Mouse (Mus musculus): Measurements from ENCODE around the gene Nasp. TPM values are rescaled to one million over a fixed set of nuclear protein-coding genes. Genes with fewer than 3 reads are reported as not detected.

Gene Nasp
- total and polyA plus RNA-seq, 3 experiments = 25.8 to 326 (median 134) TPM

DNA sequence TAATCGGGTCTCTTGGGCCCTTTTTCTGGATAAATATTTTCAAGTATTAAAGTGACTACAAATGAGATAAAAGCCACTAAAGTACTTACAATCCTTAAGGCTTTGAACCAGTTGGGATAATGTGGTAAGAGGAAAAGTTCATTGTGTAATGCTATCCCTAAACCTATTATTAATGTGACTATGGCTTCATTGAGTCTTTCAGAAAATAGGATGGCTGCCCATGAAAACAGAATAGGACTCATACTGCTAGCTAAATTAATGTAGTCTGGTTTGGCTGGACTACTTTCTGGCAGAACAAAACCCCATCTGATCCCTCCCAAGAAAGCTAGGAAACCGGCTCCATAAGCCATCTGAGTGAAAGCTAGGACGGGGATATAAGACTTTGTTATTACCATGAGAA is 74.7 kb downstream of the Nasp start:
- H3K9me3 ChIP-seq (replicated peaks) = no peaks in the 10 kb centered on the region
- DNase-seq (ENCODE audit: low spot score) (no peak), ATAC-seq (ENCODE audit: extremely low read depth, insufficient number of reproducible peaks, low FRiP score, poor library complexity, severe bottlenecking) (no peak)
- no peaks in the 10 kb centered on the region for H3K27me3 ChIP-seq (ENCODE audit: insufficient read depth, low read length)
- H3K36me3 ChIP-seq (replicated peaks) = peaks cover 30% of the 10 kb centered on the region
- H3K4me3 ChIP-seq (ENCODE audit: low read depth, low read length) = no peak overlapping the region
- TF ChIP-seq POLR2AphosphoS5 (IDR thresholded peaks at IDR 0.05; ENCODE audit: insufficient replicate concordance, low read depth, low read length) (no peak), GATA2 (IDR thresholded peaks at IDR 0.05; ENCODE audit: borderline replicate concordance, low read depth, low read length) (no peak), CTCF (IDR thresholded peaks at IDR 0.05; ENCODE audit: low read depth, low read length) (no peak), GATA1 (IDR thresholded peaks at IDR 0.05; ENCODE audit: borderline replicate concordance, low read length) (no peak), TAL1 (conservative IDR thresholded peaks at IDR 0.05; ENCODE audit: low read depth, low read length) (no peak)
- H3K4me1 ChIP-seq (ENCODE audit: insufficient read depth, low read depth, low read length) = peaks cover 4% of the 10 kb centered on the region

Other genes with a start within 250 kb of the Nasp start
- 52.8 and 64.7 TPM in 2 replicates for gene Mast2, start 163.8 kb downstream of the Nasp start, total RNA-seq (2014; fragmentation: Nextera tagmentation)
- gene Mast2, start 163.8 kb downstream of the Nasp start, total RNA-seq (2017) = 10.4 and 10.7 TPM in 2 replicates
- 54.9 and 63.0 TPM in 2 replicates for gene Mast2, start 163.8 kb downstream of the Nasp start, polyA plus RNA-seq (2012)
- 8.5 and 11.8 TPM in 2 replicates for gene Ipp, start 120.4 kb downstream of the Nasp start, total RNA-seq (2014; fragmentation: Nextera tagmentation)
- 11.8 and 14.0 TPM in 2 replicates for gene Ipp, start 120.4 kb downstream of the Nasp start, total RNA-seq (2017)
- 2.0 and 2.1 TPM in 2 replicates for gene Ipp, start 120.4 kb downstream of the Nasp start, polyA plus RNA-seq (2012)
- gene Tmem69, start 72.0 kb downstream of the Nasp start, total RNA-seq (2014; fragmentation: Nextera tagmentation) = 99.9 and 128 TPM in 2 replicates
- 18.9 and 23.2 TPM in 2 replicates for gene Tmem69, start 72.0 kb downstream of the Nasp start, total RNA-seq (2017)
- gene Tmem69, start 72.0 kb downstream of the Nasp start, polyA plus RNA-seq (2012) = 2.1 and 5.6 TPM in 2 replicates
- gene Gpbp1l1, start 70.3 kb downstream of the Nasp start, total RNA-seq (2014; fragmentation: Nextera tagmentation) = 193 and 233 TPM in 2 replicates
- gene Gpbp1l1, start 70.3 kb downstream of the Nasp start, total RNA-seq (2017) = 158 and 191 TPM in 2 replicates
- gene Gpbp1l1, start 70.3 kb downstream of the Nasp start, polyA plus RNA-seq (2012) = 10.4 and 12.7 TPM in 2 replicates
- 5.8 and 6.2 TPM in 2 replicates for gene Ccdc17, start 31.3 kb downstream of the Nasp start, total RNA-seq (2014; fragmentation: Nextera tagmentation)
- gene Ccdc17, start 31.3 kb downstream of the Nasp start, total RNA-seq (2017) = 5.0 and 5.9 TPM in 2 replicates
- 0.37 and 0.83 TPM in 2 replicates for gene Ccdc17, start 31.3 kb downstream of the Nasp start, polyA plus RNA-seq (2012)
- gene Akr1a1, start 23.7 kb upstream of the Nasp start, total RNA-seq (2014; fragmentation: Nextera tagmentation) = 361 and 367 TPM in 2 replicates
- 830 and 919 TPM in 2 replicates for gene Akr1a1, start 23.7 kb upstream of the Nasp start, total RNA-seq (2017)
- gene Akr1a1, start 23.7 kb upstream of the Nasp start, polyA plus RNA-seq (2012) = 138 and 154 TPM in 2 replicates
- 113 and 129 TPM in 2 replicates for gene Prdx1, start 57.6 kb upstream of the Nasp start, total RNA-seq (2014; fragmentation: Nextera tagmentation)
- gene Prdx1, start 57.6 kb upstream of the Nasp start, total RNA-seq (2017) = 298 and 303 TPM in 2 replicates
- gene Prdx1, start 57.6 kb upstream of the Nasp start, polyA plus RNA-seq (2012) = 14.8 and 16.1 TPM in 2 replicates
- 48.9 and 53.1 TPM in 2 replicates for gene Mmachc, start 80.5 kb upstream of the Nasp start, total RNA-seq (2014; fragmentation: Nextera tagmentation)
- 13.9 and 19.6 TPM in 2 replicates for gene Mmachc, start 80.5 kb upstream of the Nasp start, total RNA-seq (2017)
- gene Mmachc, start 80.5 kb upstream of the Nasp start, polyA plus RNA-seq (2012) = 1.6 and 1.8 TPM in 2 replicates
- gene Ccdc163, start 80.6 kb upstream of the Nasp start, total RNA-seq (2014; fragmentation: Nextera tagmentation) = 25.6 and 44.0 TPM in 2 replicates
- gene Ccdc163, start 80.6 kb upstream of the Nasp start, total RNA-seq (2017) = 20.4 and 28.5 TPM in 2 replicates
- 2.6 and 4.0 TPM in 2 replicates for gene Ccdc163, start 80.6 kb upstream of the Nasp start, polyA plus RNA-seq (2012)
- gene Tesk2, start 93.0 kb upstream of the Nasp start, total RNA-seq (2014; fragmentation: Nextera tagmentation) = 5.1 and 6.6 TPM in 2 replicates
- gene Tesk2, start 93.0 kb upstream of the Nasp start, total RNA-seq (2017) = 4.8 TPM in 2 replicates
- gene Tesk2, start 93.0 kb upstream of the Nasp start, polyA plus RNA-seq (2012) = 1.3 and 1.5 TPM in 2 replicates
- 12.5 and 15.3 TPM in 2 replicates for gene Toe1, start 179.7 kb upstream of the Nasp start, total RNA-seq (2014; fragmentation: Nextera tagmentation)
- 37.3 and 46.1 TPM in 2 replicates for gene Toe1, start 179.7 kb upstream of the Nasp start, total RNA-seq (2017)
- 2.5 and 3.5 TPM in 2 replicates for gene Toe1, start 179.7 kb upstream of the Nasp start, polyA plus RNA-seq (2012)
- 15.9 and 23.3 TPM in 2 replicates for gene Mutyh, start 179.8 kb upstream of the Nasp start, total RNA-seq (2014; fragmentation: Nextera tagmentation)
- 5.1 and 6.1 TPM in 2 replicates for gene Mutyh, start 179.8 kb upstream of the Nasp start, total RNA-seq (2017)
- 17.9 and 18.7 TPM in 2 replicates for gene Mutyh, start 179.8 kb upstream of the Nasp start, polyA plus RNA-seq (2012)
- gene Hpdl, start 193.8 kb upstream of the Nasp start, total RNA-seq (2014; fragmentation: Nextera tagmentation) = not detected in 2 replicates
- 0.06 TPM in 1 of 2 replicates, not detected in the other for gene Hpdl, start 193.8 kb upstream of the Nasp start, total RNA-seq (2017)
- gene Hpdl, start 193.8 kb upstream of the Nasp start, polyA plus RNA-seq (2012) = not detected in 2 replicates
- gene Zswim5, start 249.4 kb upstream of the Nasp start, total RNA-seq (2014; fragmentation: Nextera tagmentation) = not detected in 2 replicates
- 0.06 and 0.11 TPM in 2 replicates for gene Zswim5, start 249.4 kb upstream of the Nasp start, total RNA-seq (2017)
- gene Zswim5, start 249.4 kb upstream of the Nasp start, polyA plus RNA-seq (2012) = not detected in 2 replicates